Mouse (Mus musculus): Measurements from ENCODE around the gene Tmprss2.
A peak's percentile ranks its signal among the peaks of the same experiment; 100 is the strongest.

Gene Tmprss2

DNA sequence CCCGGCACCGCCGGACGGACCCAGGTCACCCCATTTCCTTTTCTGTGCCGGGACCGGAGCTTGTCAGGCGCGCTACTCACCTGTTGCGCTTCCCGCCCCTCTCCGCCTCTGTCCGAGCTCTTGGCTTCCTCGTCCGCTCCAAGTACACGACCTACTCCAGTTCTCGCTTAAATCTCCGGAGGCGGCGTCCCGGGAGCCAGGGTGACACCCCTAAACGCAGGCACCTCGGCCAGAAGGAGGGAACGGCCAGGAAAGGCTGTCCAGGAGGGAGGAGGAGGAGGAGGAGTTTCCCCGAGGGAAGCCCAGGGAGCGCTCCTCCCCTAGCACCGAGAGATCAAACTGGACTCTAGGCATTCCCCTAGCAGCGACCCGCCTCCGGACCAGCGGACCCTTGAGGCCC, at the start of gene Tmprss2:
Gene Tmprss2 (minus strand): TSS at position 257 of the 400 bp plus-strand sequence.
- DNase-seq (ENCODE audit: low spot score in 2 of 2), result peak; percentile 77 to 80

DNA sequence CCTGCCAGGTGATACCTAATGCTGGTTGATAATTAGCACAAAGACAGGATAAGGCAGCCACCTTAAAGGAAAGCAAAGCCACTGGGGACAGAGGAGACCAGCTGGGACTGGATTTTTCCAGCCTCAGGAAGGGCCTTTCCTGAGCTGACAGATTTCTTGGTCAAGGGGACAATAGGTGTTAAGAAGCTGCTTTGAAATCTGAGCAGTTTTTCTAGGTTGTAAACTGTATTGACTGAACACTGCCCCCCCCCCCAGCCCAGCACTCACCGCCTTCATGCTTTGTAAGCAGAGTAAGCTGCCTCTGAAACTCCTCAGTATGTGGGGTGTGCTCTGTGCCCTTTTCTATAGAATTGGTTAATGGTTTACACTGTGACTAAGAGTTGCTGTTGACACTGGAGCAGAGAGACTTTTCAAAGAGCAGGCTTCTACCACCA, 48.2 kb upstream of the Tmprss2 start:
- no peak for DNase-seq (ENCODE audit: low spot score in 2 of 2)

DNA sequence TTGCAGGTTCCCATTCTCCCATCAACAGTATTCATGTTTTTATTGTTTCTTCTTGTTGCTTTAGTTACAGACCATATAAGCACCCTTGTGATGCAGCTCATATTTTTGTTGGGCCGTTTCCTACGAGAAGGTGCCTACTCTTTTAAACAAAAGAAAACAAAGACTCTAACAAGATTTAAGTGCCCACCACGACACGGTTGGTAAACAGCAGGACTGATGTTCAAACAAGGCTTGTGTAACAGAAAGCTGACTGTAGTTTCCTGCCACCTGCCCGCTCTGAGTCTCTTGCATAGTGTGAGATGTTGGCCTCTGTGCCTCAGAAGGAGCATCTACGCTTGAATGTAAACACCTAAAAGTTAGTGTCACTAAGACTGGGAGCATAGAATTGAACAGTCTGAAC, 47.5 kb upstream of the Tmprss2 start:
- no peak for DNase-seq (ENCODE audit: low spot score in 2 of 2)

DNA sequence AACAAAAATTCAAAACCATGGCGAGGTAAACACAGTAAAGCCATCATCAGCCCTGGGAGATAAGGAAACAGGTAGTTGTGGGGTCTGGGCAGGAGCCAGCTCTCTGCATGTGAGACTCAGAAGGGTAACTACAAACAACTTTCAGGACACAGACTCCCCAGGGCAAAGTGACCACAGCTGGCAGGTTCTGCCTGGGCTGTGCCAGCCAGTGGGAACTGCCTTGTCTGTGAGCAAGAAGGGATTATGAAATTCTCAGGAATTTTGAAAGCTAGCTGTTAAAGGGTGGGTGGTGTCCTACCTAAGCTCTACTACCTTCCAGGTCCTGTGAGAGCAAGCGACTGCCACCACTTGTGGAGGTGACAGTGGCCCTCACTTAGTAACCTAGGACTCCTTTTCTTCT, 44.8 kb upstream of the Tmprss2 start:
- no peak for DNase-seq (ENCODE audit: low spot score in 2 of 2)

DNA sequence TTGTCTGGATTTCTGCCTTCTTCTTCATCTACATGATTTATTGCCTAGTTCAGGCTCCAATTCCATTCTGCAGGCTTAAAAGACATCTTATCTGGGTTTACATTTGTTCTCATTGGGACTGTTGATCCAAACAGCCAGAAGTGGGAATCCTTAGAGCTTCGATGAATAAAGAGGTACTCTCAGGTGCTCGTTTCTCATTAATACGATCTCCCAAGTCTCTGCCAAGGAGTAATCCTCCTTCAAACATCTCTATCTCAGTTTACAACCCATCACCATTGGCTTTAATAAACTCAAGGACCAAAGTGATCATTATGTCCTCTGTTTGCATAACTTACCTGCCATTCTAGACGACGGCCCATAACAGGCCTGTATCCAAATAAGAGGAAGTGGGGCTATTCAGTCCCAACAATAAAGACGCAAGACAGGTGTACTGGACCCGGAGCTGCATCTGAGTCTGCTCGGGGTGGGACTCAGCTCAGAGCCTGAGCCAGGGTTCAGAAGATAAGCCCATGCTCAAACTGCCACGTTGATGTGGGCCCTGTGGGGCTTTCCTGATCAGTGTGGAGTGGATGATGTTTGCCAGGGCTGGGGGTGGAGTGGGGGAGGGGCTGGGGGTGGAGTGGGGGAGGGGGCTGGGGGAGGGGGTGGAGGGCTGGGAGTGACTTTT, 38.7 kb upstream of the Tmprss2 start:
- no peak for DNase-seq (ENCODE audit: low spot score in 2 of 2)

DNA sequence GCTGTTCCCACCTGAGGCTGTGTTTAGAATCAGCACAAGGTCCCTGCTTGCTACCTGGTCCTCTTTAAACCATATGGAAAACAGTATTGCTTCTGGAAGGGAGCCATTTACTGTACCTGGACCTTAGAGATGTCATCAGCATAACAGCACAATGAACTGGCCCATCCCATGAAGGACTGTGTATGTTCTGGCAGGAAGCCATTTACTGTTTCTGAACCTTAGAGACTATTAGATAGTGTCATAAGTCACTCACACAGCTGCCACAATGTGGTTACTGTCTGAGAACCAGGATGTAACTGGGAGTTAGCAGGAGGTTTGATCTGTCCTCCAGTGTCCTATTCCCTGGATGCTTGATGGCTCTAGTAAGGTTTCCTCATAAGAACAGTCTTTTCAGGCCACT, 33.7 kb upstream of the Tmprss2 start:
- no peak for DNase-seq (ENCODE audit: low spot score in 2 of 2)

DNA sequence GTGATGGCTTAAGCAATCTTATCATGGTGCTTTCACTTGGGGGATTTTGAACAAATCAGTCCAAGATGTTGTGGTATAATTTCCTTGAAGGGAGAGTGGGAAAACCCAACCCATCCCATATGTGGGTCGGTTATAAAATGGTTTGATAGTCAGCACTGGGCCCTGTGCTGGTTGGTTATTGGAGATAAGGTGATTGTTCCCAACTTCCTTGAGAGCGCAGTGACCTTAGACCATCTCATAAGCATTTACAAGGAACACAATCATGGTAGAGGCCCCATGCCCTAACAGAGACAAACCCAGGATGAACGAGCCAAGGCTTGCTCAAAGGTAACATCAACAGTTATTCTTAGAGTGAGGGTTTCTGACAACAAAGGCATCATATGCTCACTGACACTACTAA, 28.6 kb upstream of the Tmprss2 start:
- DNase-seq (ENCODE audit: low spot score in 2 of 2), result no peak

DNA sequence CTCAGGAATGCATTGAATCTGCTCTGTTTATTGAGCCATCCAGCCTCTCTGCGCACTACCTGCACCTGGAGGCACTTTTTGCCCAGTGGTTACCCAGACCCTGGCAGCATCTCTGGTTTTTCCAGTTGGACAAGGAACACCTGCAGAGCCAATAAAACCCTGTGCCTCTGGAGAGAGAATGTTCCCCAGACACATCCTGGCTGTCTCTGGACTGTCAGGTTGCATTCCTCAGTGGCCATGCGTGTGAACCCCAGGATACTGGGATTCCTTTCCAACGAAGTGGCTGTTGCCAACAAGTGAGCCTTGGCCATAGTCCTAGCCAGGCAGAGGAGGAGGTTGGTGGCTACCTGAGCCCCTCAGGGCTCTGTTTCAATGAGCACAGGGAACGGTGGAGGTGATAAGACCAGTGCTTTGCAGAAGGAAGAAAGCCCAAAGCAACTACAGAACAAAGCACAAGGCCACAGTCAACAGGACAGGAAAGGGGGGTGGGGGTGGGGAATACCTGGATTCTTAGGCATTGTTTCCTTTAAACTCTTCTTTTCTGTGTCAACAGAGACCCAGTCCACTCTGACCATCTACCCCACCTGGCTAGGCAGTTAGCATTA, 22.0 kb upstream of the Tmprss2 start:
- peak; percentile 41 to 62 for DNase-seq (ENCODE audit: low spot score in 2 of 2)

DNA sequence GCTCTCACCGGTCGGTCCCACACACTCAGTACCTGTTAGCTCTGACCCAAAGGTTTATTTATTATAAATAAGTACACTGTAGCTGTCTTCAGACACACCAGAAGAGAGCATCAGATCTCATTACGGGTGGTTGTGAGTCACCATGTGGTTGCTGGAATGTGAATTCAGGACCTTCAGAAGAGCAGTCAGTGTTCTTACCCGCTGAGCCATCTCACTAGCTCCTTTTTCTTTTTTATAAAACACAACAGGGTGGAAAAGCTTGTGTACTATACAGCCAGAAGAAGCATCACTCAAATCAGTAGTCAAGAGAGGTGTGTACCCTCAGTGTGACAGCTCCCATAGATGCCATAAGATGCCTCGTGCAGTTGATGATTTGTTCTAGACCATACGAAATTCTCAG, 12.2 kb upstream of the Tmprss2 start:
- no peak for DNase-seq (ENCODE audit: low spot score in 2 of 2)

DNA sequence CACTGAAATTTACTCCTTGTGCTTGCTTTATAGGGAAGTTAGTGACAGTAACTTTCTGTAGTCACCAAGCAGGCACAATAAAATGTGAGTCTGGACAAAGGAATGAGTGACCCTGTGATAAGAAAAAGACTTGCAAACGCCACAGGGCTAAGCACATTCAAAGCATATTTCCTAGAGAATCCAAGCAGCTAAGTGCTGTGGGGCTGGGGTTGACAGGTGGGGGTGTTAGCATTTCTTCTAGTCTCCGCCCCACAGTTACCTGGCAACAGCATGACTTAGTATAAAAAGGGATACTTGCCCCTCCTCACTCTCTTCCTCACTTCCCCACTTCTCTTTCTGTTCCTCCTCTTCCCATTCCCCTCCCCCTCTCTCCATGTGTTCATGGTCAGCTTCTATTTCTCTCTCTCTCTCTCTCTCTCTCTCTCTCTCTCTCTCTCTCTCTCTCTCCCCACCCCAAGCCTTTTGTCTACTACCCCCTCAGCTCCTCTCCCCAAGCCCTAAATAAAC, 11.4 kb upstream of the Tmprss2 start:
- DNase-seq (ENCODE audit: low spot score in 2 of 2), result no peak

DNA sequence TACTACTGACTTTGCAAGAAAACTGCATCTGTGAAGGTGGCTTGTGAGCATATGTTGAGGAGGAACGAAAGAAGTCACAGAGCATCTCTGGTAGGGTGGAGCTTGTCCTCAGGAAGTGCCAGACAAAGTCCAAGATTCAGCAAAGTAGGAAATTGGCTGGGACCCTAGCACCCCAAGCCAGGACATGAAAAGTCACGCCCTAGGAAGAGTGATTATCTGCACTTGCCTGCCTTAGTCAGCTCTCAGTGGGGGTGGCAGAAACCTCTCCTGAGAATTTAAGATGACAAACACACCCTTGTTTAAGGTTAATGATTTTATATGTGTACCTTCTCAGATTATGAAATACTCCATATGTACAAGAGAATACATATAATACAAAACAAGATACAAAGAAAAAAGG, 7.3 kb upstream of the Tmprss2 start:
- DNase-seq (ENCODE audit: low spot score in 2 of 2), result peak in 1 of 2 experiments; percentile 24

DNA sequence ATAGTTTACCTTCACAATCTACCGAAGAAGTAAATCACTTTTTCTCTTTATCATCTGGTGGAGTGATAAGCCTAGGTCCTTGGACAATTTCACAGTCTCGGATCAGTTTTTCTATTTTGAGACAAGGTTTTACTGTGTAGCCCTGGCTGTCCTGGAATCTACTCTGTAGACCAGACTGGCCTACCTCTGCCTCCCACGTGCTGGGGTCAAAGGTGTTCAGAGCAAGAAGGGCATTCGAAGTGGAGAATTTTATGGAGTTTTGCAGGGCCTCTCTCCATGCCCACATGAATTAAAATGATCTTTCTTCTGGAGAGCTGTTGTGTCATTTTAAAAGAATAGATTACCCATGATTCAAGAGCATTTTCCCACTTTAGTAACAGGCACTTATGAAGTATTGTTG, 1.0 kb upstream of the Tmprss2 start:
- DNase-seq (ENCODE audit: low spot score in 2 of 2), result no peak

DNA sequence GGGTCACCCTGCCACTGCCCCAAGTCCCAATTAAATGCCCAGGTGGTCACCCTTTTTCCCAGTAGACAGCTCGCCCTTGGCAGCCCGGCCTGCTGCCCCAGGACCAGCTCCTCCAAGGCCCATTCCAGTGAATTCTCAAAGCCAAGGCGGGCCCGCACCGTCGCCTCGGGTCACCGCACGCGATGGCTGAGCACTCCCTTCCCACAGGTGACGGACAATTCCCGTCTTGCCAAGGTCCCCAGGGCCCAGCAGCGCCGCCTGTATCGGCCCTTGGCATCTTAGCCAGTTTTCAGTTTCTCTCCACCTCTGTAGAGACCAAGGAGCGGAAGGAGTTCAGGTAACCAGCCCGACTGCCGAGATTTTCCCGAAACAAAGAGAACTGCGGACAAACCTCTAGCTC, 749 bp downstream of the Tmprss2 start:
- DNase-seq (ENCODE audit: low spot score in 2 of 2), result peak in 1 of 2 experiments; percentile 40

DNA sequence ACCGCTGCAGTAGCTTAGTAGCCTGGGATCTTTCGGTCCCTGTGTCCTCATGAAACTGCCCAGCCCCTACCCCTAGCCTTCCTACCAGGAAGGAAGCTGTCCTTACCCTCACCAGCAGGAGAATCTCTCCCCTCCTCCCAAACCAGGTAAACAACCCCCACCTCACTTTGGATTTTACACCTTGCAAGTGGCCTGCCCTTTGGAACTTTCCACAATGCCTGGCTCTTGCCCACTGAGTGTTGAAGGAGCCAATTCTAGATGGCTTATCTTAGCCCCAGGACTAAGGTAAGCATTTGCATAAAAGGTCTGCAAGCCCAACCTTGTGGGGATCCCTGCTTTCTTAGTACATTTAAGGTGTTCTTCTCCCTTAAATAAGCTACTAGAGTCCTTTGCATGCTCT, 1.3 kb downstream of the Tmprss2 start:
- DNase-seq (ENCODE audit: low spot score in 2 of 2), result no peak

DNA sequence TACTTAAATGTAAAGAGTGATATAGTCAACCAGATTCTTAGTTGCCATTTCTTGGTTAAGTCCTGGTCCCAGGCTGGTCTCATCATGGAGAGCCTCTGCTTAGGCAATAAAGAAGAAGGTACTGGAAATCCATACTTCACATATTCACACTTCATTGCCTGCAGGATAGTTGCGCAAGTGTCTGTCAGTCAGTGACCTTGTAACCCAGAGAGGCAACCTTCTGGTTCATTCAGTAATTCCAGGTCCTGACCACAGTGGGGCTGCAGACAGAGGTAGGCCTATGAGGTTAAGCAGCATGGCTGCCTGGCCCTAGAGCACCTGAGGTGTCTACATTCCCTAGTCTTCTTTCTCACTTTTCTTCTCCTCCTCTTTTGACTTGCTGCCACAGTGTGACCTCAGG, 3.0 kb downstream of the Tmprss2 start:
- DNase-seq (ENCODE audit: low spot score in 2 of 2), result no peak

DNA sequence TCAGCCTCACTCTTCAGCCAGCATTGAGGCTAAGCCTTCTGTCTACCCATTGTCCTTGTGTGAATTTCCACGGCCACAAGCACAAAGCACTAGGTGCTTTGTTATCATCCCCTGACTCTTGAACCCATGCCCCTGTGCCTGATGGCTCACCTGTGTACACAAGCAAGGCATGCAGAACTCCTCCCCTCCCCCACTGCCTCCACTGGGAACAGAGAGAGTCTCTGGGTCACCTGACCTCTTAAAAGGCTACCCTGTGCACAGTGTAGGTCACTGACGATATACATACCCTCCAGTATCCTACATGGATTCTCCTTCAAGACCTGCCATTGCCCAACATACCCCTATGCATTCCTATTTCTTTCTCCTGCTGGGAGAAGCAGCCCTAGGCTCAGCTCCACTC, 4.2 kb downstream of the Tmprss2 start:
- DNase-seq (ENCODE audit: low spot score in 2 of 2), result no peak

DNA sequence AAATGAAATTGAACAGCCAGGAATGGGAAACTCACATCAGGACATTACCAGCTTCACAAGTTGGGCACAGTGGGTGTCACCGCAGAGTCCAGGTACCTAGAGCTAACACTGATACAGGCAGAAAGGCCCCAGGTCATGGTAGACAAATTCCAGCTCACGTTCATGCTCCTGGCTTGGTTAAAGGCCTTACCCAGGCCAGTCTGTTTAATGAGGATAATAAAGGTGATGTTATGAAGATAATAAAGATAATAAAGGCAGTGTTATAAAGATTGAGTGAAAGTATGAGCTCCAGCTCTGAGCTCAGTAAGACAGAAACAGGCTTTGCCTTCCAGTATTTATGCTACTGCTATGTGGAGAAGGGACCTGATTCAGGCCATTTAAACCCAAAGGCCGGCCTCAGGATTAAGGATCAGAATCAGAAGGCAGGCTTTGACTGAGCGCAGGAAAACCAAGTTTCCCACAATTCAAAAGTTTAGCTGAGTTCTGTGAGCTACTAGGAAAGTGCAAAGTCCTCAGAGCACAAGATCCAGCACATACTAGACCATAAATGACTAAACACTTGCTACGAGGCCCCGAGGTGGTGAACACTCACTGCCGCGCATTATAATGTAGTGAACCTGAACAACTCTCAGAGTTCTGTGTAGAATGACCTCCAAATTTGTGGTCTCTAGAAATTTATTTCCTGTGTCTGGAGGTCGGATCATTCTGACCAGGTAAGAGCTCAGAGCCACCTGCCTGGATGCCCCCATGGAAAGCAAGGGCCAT, 4.9 kb downstream of the Tmprss2 start:
- no peak for DNase-seq (ENCODE audit: low spot score in 2 of 2)

DNA sequence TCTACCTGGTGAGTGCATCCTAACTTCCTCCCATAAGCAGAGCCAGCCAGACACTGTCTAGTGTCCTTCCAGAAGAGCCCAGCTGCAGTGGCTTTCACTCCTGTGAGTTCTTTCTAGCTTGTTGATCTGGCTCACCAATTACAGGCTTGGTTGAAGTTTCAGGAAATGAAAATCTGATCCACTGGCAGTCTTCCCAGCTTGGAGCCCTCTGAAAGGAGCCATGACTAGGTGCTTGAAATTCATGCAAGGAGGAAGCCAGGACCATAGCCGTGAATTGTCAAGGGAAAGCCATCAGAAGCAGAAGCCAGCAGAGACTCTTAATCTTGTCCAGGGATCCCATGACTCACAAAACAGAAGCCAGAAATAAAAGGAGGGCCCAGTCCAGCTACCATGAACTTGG, 8.7 kb downstream of the Tmprss2 start:
- no peak for DNase-seq (ENCODE audit: low spot score in 2 of 2)

DNA sequence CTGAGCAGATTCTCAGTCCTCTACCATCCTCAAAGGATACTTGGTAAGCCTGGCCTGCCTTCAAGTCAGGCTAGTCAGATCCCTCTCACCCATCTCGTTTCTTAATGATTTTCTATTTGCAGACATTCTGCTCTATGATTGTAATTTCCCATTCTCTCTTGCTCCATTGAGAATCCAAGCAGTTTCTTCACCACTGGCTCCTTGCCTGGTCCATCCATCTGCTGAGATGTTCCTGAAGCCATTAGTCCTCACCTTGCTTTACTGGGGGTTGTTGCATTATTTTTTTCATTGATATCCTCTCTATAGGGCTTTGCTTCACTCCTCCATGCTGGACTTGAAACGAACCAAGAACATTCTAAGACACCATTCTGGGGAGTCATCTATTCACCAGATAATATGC, 10.4 kb downstream of the Tmprss2 start:
- DNase-seq (ENCODE audit: low spot score in 2 of 2), result no peak

DNA sequence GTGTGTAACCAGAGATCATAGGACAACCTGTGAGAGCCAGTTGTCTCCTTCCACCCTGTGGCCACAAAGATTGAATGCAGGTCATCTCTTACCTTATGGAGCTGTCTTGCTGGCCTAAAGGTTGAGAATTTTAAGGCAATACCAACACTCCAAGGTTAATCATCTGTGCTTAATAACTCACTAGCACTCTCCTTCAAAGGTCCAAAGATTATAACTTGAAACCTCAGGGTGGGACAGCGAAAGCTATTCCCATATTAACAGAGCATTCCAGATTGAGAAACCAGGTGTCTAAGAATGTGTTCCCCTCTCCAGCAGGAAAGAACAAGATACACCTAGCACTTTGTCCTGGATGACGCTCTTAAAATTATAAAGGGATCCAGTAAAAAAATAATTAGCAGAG, 12.9 kb downstream of the Tmprss2 start:
- no peak for DNase-seq (ENCODE audit: low spot score in 2 of 2)

DNA sequence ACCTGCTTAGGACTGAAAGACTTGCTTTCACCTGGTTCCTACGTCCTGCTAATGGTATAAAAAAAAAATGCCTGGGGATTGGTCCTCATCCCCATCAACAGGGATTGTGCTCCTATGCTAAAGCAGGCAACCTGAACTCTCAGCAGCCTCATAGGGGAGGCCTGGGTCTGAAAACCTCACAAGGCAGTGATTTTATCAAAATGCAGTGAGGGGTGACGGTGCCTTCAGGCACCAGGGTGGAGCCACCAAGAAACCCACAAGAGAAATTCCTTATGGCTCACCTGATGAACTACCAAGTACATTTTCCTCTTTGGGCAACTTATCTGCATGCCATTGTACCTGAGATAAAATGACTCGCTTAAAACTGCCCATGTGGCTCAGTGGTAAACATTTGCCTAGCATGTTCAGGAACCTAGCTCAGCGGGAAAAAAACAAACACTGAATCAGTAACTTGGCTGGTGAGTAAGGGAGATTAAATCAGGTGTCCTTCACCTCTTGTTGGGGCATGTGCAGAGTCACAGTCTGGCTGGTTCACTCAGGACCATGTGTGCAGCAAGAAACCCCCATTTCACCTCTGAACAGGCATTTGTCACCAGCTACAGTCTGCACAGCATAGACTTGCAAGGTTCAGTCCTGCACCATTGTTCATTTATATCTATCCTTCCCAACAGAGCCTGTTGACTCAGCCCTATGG, 17.0 kb downstream of the Tmprss2 start:
- DNase-seq (ENCODE audit: low spot score in 2 of 2), result peak in 1 of 2 experiments; percentile 68

DNA sequence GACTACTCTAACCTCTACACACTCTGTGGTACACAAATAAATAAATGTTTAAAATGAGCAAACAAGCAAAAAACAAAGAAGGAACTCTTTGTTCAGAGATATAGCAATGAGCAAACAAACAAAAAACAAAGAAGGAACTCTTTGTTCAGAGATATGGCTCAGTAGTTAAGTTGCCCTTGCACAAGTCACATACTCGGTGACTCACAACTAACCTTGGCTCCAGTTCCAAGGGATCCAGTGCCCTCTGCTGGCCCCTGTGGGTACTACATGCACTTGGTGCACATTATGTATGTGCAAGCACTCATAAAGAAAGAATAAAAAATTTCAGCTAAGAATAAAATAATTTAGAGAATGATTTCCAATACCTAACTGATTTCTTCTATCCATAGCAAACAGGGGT, 17.9 kb downstream of the Tmprss2 start:
- peak; percentile 77 to 90 for DNase-seq (ENCODE audit: low spot score in 2 of 2)

Data from urinary bladder, adult 18-20 months (tissue).